Mouse (Mus musculus) c-Kit-positive CD71-negative TER-119-negative erythroid progenitor cells, embryonic 14.5 days (primary cell): ENCODE measurements around the gene Cgn.
"Not testable (repeated sequence)": the region's sequence is repeated elsewhere in the genome, so short reads cannot be mapped to it uniquely, and the experiment has no call there.

ENCODE experiments used
- DNase-seq: peaks from one replicate; pipeline ENCODE4 v3.0.0-alpha.2; 2013; ENCODE audit warnings: low read depth

Cgn gene

GRCm38 (mm10) chr3:94789516-94789915, 3.2 kb upstream of the Cgn start:
- DNase-seq, result no peak

- DNase-seq, result no peak
These were observed 2.8 kb upstream of the Cgn start for GRCm38 (mm10) chr3:94789071-94789470.

- no peak for DNase-seq
These were observed 959 bp upstream of the Cgn start for GRCm38 (mm10) chr3:94787122-94787780.

- no peak for DNase-seq
These were observed 334 bp downstream of the Cgn start for GRCm38 (mm10) chr3:94785958-94786357.

- no peak for DNase-seq
These were observed 2.1 kb downstream of the Cgn start for GRCm38 (mm10) chr3:94784171-94784701.

- DNase-seq, result no peak
These were observed 2.8 kb downstream of the Cgn start for GRCm38 (mm10) chr3:94783462-94783931.

- no peak for DNase-seq
These were observed 3.4 kb downstream of the Cgn start for GRCm38 (mm10) chr3:94782936-94783335.

GRCm38 (mm10) chr3:94781356-94781755, 4.9 kb downstream of the Cgn start:
- no peak for DNase-seq

- no peak for DNase-seq
These were observed 10.4 kb downstream of the Cgn start for GRCm38 (mm10) chr3:94775886-94776285.

GRCm38 (mm10) chr3:94774039-94774438, 12.3 kb downstream of the Cgn start:
- no peak for DNase-seq

GRCm38 (mm10) chr3:94765456-94765855, 20.8 kb downstream of the Cgn start:
- DNase-seq, result not testable (repeated sequence)

- not testable (repeated sequence) for DNase-seq
These were observed 21.6 kb downstream of the Cgn start for GRCm38 (mm10) chr3:94764545-94765292.

GRCm38 (mm10) chr3:94758427-94758826, 27.9 kb downstream of the Cgn start:
- DNase-seq, result not testable (repeated sequence)

- not testable (repeated sequence) for DNase-seq
These were observed 28.3 kb downstream of the Cgn start for GRCm38 (mm10) chr3:94758056-94758409.

GRCm38 (mm10) chr3:94757251-94758055, 28.8 kb downstream of the Cgn start:
- not testable (repeated sequence) for DNase-seq

GRCm38 (mm10) chr3:94745691-94746090, 40.6 kb downstream of the Cgn start:
- DNase-seq, result no peak

- not testable (repeated sequence) for DNase-seq
These were observed 62.7 kb downstream of the Cgn start for GRCm38 (mm10) chr3:94723637-94724036.

GRCm38 (mm10) chr3:94718253-94718652, 68.0 kb downstream of the Cgn start:
- DNase-seq, result not testable (repeated sequence)

GRCm38 (mm10) chr3:94713424-94713823, 72.9 kb downstream of the Cgn start:
- not testable (repeated sequence) for DNase-seq

- not testable (repeated sequence) for DNase-seq
These were observed 75.7 kb downstream of the Cgn start for GRCm38 (mm10) chr3:94710591-94710990.
